Mouse (Mus musculus) cerebellum, postnatal 36 days (tissue): ENCODE results near the gene Snapc2.

Experiments
- DNase-seq, 2 experiments: peaks; one replicate each; pipeline ENCODE4 v3.0.0; 2021 to 2022; ENCODE audit warnings: mixed read lengths in 2 of 2

Snapc2 gene

DNA sequence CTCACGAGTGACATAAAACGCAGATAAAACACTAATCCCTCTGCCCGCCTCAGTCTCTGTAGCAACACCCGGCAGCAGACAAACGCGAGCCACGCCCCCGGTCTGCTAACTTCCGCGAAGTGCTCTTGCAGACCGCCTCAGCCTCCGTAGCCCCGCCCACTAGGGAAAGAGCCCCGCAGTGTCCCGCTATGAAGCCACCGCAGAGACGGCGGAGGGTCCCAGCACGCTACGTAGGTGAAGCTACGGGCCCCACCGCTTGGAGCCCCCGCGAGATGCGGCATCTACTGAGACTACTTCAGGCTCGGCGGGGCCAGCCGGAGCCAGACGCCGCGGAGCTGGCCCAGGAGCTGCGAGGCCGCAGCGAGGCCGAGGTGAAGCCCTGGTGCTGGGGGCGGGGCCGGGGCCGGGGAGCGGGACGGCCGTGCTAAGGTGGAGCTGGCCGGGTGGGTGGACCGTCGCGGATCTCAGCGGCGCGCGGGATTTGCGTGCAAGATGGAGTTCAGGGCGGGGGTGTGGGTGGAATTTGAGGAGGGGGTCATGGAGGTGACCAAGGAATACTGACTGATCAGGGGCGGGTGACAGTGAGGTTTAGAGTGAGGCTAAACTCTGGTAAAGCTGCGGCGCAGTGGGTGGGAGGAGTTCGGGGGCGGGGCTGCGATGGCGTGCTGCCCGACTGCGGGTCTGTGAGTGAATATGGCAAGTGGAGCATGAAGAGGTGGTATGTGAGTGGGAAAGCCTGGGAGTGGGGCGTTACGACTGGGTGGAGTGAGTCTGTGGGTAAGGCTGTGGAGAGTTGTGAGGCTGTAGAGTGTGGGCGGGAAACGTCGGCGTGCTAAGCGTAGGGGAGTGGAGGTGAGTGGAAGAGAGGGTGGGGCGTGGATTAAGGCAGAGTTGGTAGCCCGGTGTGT, at the start of gene Snapc2:
Gene Snapc2 (plus strand): TSS at position 147 of the 908 bp plus-strand sequence.
- peak; percentile 94 to 95 for DNase-seq

- no peak for DNase-seq
These were observed 47.4 kb upstream of the Snapc2 start for GRCm38 (mm10) chr8:4205246-4206123.

- DNase-seq, result peak; percentile 39 to 44
These were observed 46.5 kb upstream of the Snapc2 start for GRCm38 (mm10) chr8:4206182-4207015.

GRCm38 (mm10) chr8:4207016-4207350, 45.9 kb upstream of the Snapc2 start:
- no peak for DNase-seq

GRCm38 (mm10) chr8:4211097-4211496, 41.8 kb upstream of the Snapc2 start:
- no peak for DNase-seq

DNA sequence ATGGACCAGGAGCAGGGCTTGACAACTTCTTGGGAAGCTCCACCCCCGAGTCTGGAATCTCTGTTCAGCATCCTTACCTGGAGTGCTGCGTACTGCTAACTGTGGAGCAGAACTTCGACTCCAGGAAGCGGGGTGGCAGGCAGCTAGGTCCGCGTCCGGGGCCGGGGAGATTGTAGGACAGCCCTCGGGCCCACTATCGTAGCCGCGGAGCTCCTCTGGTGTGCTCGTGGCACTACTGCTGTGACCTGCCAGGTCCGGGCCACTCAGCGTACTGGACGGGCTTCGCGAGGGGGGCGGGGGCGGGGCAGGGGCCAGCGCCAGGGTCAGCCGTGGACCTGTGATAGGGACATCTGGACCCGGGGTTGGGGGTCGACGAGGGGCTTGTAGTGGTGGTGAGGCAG, 40.1 kb upstream of the Snapc2 start:
- DNase-seq, result no peak

GRCm38 (mm10) chr8:4213210-4214005, 39.5 kb upstream of the Snapc2 start:
- DNase-seq, result no peak

DNA sequence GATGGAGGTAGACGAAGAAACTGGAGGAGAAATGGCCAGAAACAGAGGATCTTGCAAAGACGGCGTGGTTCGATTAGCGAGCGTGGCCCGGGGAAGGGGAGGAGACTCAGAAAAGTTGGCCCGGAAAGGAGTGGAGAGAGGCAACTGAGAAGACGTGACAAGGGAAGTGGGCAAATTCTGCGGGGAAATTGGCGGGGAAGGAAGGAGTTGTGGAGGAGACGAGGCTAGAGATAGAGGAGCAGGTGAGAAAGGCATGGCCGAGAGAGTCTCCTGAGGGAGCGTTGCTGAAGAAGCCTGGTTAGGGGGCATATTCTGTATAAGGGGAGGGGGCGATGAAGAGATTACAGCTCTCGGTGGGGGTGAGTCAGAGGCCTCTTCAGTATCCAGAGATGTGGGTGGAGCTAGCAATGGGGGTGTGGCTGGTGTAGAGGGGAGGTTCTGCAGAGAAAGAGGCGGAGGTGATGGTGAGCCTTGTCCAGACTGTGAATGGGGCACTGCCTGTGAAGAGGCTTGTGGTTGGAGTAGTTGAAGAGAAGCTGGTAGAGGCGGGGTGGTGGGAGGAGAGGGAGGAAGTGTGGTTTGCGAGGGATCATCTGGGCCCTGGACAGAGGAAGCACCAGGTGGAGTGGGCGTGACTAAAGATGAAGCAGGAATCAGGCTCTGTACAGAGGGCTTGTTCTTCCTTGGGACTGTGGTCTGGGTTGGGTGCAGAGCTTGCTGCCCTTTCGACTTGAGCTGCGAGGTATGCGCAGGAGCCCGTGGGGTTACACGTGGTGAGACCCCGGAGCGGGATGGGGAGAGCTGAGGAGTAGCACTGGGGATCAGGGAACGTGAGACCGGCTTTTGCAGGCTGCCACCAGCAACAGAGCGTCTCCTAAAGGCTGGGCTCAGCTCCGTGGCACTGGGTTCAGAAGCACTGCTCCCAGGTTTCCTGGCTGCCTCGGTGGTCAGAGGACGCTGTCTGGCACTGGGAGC, 38.6 kb upstream of the Snapc2 start:
- no peak for DNase-seq

DNA sequence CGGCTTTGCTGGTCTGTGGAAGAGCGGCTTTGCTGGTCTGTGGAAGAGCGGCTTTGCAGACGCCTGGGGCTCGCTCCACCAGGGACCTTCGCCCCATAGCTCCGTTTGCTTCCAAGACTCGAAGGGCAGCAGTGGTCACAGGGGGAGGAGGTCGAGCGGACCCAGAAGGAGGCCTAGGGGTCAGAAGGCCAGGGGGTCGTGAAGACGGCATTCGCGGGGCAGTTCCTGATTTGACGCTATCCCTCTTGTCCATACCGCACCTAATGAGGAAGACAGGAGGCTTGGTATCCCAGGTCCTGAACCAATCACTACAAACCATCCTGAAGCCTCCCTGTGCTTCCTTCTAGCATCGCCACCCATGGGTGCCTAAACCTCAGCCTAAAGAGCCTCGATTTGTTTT, 36.6 kb upstream of the Snapc2 start:
- no peak for DNase-seq

- DNase-seq, result peak; percentile 52 to 57
These were observed 35.9 kb upstream of the Snapc2 start, which contains the start of gene Prr36 for GRCm38 (mm10) chr8:4216791-4217621. Gene Prr36, minus strand, starts transcription at chr8:4217459.

DNA sequence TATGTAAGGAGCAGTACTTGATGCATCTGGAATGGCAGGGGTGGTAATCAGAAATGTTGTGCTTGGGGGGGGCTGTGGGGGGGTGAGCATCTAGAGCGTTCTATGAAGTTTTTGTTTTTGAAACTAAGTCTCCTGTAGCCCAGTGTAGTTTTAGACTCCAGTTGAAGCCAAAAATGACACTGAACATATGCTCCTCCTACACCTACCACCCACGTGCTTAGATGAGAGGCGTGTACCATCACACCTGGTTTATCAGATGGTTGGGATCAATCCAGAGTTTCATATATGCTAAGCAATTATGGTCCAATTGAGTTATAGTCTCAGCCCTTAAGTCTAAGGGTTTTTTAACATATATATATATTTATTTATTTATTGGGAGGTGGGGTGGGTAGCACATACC, 33.3 kb upstream of the Snapc2 start:
- DNase-seq, result no peak

GRCm38 (mm10) chr8:4222059-4222458, 30.8 kb upstream of the Snapc2 start:
- DNase-seq, result no peak

DNA sequence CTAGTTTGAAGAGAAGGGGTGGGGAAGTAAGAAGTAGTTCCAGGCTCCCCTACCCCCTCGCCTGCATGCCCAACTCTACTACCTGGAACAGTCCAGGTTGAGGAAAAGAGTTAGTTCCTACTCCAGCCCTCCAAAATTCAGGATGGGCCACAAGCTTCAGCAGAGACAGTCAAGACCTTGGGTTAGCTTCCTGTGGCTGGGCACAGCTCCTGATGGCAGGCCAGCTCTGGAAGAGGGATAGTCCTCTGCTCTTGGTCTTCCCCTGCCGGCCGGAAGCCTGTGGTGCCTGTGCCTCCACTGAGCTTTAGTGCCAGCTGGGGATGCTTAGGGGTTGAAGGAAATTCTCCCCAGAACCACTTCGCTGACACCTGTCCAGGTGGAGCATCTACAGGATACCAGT, 26.6 kb upstream of the Snapc2 start:
- DNase-seq, result peak in 1 of 2 experiments; percentile 1

GRCm38 (mm10) chr8:4226739-4227347, 26.0 kb upstream of the Snapc2 start, which contains the start of gene Lrrc8e:
Gene Lrrc8e, plus strand, starts transcription at chr8:4226827.
- peak in 1 of 2 experiments; percentile 9 for DNase-seq

GRCm38 (mm10) chr8:4227919-4228318, 25.0 kb upstream of the Snapc2 start:
- no peak for DNase-seq

- no peak for DNase-seq
These were observed 23.1 kb upstream of the Snapc2 start for GRCm38 (mm10) chr8:4229784-4230183.

GRCm38 (mm10) chr8:4230612-4231351, 22.1 kb upstream of the Snapc2 start:
- DNase-seq, result no peak

- DNase-seq, result peak in 1 of 2 experiments; percentile 10
These were observed 15.0 kb upstream of the Snapc2 start for GRCm38 (mm10) chr8:4237814-4238433.
